Mouse (Mus musculus): ENCODE measurements around the gene Cacnb2.

DNA sequence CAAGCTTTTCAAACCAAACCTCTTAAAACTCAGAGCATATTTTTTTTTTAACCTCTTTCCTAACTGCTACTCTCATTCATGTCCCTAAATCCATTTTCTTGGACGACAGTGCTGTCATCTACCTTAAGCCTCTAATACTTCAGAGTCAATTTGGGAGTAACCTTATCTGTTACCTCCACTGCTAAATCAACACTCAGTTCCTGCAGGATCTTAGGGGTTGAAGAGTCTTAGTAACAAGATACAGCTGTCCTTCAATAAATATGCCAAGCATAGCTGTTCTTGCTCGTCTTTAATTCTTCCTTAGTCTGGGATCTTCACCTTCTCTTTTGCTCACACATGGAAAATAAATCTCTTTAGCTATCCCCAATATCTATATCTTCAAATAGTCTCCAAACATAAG lies 34.9 kb upstream of the Cacnb2 start:
- TF ChIP-seq CTCF (IDR thresholded peaks at IDR 0.05; ENCODE audit: low read depth) = no peak
- TF ChIP-seq EP300 (optimal IDR thresholded peaks at IDR 0.05) = no peak

Measured in stomach, postnatal 0 days (tissue).